Mouse (Mus musculus): ENCODE data around the gene Atp6v0c. TPM values are rescaled to one million over a fixed set of nuclear protein-coding genes. Genes with fewer than 3 reads are reported as not detected.

Atp6v0c gene
- polyA plus RNA-seq, 1 experiment: 1,361 TPM

DNA sequence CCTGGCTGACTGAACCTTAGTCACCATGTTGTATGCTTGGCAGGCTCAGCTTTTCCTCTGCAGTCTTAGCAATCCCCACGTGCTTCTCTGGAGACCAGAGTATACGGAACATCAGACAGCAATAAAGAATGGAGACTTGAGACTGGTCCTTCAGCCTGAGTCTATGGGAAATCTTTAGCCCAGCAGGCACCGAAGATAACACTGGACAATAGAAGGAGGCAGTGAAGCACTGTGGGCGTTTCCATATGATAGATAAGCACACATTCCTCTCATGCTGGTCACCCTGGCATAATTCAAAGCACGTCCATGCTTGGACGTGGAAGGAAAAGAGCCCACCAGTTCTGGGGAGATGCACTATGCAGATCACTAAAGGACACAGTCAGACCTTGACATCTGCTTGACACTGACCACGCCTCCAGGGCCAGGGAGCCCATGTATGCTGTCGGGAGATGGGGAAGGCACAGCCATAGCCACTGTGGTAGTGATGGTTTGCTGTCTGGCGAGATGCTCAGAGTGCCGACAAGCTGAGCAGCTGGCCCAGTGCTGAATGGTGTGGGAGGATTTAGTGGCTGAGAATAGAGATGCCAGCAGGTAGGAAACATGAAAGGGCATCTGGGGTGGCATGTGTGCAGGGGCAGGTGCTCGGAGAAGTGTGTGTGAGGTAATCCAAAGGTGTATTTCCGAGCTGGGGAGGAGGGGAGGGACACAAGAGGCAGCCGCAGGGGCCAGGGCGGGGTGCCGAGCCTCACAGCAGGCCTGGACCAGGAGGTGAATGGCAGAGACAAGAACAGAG, 27.7 kb upstream of the Atp6v0c start:
- no peak for DNase-seq (ENCODE audit: low read depth)

DNA sequence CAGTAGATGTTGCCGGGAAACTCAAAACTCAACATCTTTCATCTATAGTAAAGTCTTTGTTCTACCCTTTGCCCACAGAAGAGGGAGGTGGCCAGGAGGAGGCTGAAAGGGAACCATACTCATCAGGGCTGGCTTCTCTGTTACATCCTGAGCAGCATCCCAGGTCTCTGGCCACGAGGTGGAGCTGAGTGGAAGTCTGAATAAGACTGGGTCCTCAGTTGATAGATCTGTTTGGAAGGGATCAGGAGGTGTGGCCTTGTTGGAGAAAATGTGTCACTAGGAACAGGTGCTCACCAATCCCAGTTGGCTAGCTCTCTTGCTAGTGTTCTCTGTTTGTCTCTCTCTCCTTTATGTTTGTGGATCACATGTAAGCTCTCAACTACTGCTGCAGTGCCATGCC, 25.8 kb upstream of the Atp6v0c start:
- no peak for TF ChIP-seq POLR2A (IDR thresholded peaks at IDR 0.05; ENCODE audit: borderline replicate concordance, extremely low read depth, insufficient read depth, insufficient read length, poor library complexity, severe bottlenecking)
- no peak for TF ChIP-seq CTCF (IDR thresholded peaks at IDR 0.05; ENCODE audit: borderline replicate concordance, extremely low read depth, insufficient read depth, insufficient read length)
- DNase-seq (ENCODE audit: low read depth): no peak

More for the DNA sequence above, 27.7 kb upstream of the Atp6v0c start:
- TF ChIP-seq POLR2A (IDR thresholded peaks at IDR 0.05; ENCODE audit: borderline replicate concordance, extremely low read depth, insufficient read depth, insufficient read length, poor library complexity, severe bottlenecking) (no peak), CTCF (IDR thresholded peaks at IDR 0.05; ENCODE audit: borderline replicate concordance, extremely low read depth, insufficient read depth, insufficient read length) (no peak)

DNA sequence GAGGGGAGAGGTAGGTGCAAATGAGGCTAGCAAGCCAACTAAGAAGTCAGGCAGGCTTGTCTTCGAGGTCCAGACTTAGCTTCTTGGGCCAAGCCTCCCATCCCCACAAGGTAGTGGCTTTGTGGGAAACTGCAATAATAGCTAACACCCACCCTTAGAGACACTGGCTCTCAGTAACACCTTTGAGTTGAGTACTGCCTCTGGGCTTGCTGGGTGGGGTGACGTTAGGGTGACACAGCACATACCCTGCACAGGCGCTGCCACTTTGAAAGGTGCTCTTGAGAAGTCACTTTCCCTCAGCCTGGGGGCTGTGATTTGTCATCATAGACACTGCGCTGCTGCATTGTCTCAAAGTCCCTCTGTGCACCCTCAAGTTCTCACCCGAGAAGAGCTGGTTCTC, 24.3 kb upstream of the Atp6v0c start:
- no peak for DNase-seq (ENCODE audit: low read depth)

DNA sequence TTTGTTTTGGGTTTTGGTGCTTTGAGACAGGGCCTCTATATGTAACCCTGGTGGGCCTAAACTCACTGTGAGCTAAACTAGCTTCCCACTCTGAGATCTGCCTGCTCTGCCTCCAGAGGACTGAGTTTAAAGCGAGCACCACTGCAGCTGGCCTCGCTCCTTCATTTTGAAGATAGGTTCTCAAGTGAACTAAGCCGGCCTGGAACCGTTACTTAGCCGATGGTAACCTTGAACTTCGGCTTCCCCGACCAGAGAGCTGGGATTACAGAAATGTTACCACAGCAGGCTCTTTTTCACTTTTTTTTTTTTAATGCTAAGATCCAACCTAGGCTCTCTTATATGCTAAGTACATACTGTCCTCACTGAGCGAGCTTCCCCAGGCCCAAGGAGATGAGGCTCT, 23.8 kb upstream of the Atp6v0c start:
- DNase-seq (ENCODE audit: low read depth): no peak
- TF ChIP-seq CTCF (IDR thresholded peaks at IDR 0.05; ENCODE audit: borderline replicate concordance, extremely low read depth, insufficient read depth, insufficient read length) (no peak), POLR2A (IDR thresholded peaks at IDR 0.05; ENCODE audit: borderline replicate concordance, extremely low read depth, insufficient read depth, insufficient read length, poor library complexity, severe bottlenecking) (no peak)

More for the DNA sequence above, 24.3 kb upstream of the Atp6v0c start:
- TF ChIP-seq POLR2A (IDR thresholded peaks at IDR 0.05; ENCODE audit: borderline replicate concordance, extremely low read depth, insufficient read depth, insufficient read length, poor library complexity, severe bottlenecking): no peak
- TF ChIP-seq CTCF (IDR thresholded peaks at IDR 0.05; ENCODE audit: borderline replicate concordance, extremely low read depth, insufficient read depth, insufficient read length): no peak

DNA sequence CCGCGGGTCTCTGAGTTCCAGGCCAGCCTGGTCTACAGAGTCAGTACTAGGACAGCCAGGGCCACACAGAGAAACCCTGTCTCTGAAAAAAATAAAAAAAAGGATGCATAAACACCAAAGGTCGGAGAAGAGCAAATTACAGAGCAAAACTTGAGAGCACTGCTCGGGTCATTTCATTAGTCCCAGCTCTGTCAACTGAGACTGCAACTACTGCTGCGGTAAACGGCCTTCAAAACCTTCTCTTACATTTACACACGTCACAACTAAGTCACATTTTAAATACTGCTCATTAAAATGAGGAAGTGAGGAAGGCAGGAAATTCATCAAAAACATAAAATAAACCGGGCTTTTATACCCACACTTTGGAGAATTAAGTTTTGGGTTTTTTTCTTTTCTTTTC, 23.3 kb upstream of the Atp6v0c start:
- no peak for DNase-seq (ENCODE audit: low read depth)

DNA sequence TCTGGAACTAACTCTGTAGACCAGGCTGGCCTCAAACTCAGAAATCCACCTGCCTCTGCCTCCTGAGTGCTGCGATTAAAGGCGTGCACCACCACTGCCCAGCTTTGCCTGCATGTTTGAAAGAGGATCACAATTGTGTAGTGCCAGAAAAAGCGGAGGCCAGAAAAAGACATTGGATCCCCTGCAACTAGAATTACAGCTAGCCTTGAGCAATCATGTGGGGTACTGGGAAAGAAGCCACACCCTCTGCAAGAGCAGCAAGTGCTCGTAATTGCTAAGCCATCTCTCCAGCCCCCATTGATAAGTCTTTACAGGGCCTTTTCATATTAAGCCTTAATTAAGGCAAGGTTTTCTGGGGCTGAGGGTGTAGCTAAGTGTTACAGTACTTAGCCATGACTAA, 22.0 kb upstream of the Atp6v0c start:
- DNase-seq (ENCODE audit: low read depth): no peak
- TF ChIP-seq POLR2A (IDR thresholded peaks at IDR 0.05; ENCODE audit: borderline replicate concordance, extremely low read depth, insufficient read depth, insufficient read length, poor library complexity, severe bottlenecking) (no peak), CTCF (IDR thresholded peaks at IDR 0.05; ENCODE audit: borderline replicate concordance, extremely low read depth, insufficient read depth, insufficient read length) (no peak)

More for the DNA sequence above, 23.3 kb upstream of the Atp6v0c start:
- TF ChIP-seq POLR2A (IDR thresholded peaks at IDR 0.05; ENCODE audit: borderline replicate concordance, extremely low read depth, insufficient read depth, insufficient read length, poor library complexity, severe bottlenecking) (no peak), CTCF (IDR thresholded peaks at IDR 0.05; ENCODE audit: borderline replicate concordance, extremely low read depth, insufficient read depth, insufficient read length) (no peak)

DNA sequence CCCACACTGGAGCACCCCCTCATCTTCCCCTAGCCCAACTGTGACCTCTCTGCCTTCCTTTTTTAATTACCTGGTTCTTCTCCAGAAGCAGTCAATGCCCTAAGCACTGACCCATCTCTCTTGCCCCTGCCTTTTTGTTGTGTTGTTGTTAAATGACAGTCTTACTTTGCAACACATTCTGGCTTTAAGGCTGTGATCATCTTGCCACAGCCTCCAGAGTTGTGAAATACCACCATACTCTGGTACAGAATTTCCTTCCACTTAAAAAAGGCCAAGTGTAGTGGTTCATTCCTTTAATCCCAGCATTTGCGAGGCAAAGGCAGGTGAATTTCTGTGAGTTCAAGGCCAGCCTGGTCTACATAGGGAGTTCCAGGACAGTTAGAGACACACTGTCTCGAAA, 21.4 kb upstream of the Atp6v0c start:
- no peak for DNase-seq (ENCODE audit: low read depth)

DNA sequence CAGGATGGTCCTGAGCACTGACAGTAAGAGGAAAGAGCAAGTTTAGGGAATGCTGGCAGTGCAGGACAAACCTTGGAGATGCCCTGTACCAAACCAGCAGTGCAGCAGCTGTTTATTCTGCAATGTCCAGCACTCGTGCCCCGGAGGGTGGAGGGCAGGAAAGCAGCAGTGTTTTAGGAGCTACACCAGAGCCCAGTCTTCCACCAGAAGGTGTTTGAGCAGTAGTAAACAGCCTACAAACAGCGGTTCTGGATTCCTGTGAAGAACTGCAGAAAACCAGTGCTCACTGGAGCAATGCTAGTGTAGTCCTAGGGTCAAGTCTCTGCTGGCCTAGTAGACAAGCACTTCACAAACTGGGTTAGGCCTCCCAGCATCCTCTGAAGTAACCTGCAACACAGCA, 4.8 kb upstream of the Atp6v0c start:
- DNase-seq (ENCODE audit: low read depth): no peak
- TF ChIP-seq CTCF (IDR thresholded peaks at IDR 0.05; ENCODE audit: borderline replicate concordance, extremely low read depth, insufficient read depth, insufficient read length) (no peak), POLR2A (IDR thresholded peaks at IDR 0.05; ENCODE audit: borderline replicate concordance, extremely low read depth, insufficient read depth, insufficient read length, poor library complexity, severe bottlenecking) (no peak)

More for the DNA sequence above, 21.4 kb upstream of the Atp6v0c start:
- TF ChIP-seq CTCF (IDR thresholded peaks at IDR 0.05; ENCODE audit: borderline replicate concordance, extremely low read depth, insufficient read depth, insufficient read length) (no peak), POLR2A (IDR thresholded peaks at IDR 0.05; ENCODE audit: borderline replicate concordance, extremely low read depth, insufficient read depth, insufficient read length, poor library complexity, severe bottlenecking) (no peak)

DNA sequence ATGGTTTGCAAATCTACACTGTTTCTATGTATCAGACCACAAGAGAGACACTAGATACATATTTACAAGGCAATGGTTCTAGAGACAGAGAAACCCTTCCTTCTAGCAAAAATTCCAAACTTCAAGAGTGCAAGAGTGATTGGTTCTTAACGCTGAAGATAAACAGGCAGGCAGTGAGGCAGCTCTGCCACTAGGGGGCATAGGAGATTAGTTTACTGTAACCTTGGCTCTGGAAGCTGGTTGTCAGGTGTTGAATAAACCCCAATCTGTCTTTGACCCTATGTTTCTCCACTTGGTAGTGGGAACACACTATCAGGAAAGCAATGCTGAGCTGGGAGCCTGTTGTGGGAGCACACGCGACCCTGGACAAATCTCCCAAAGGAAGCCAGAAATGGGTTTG, 3.9 kb upstream of the Atp6v0c start:
- TF ChIP-seq POLR2A (IDR thresholded peaks at IDR 0.05; ENCODE audit: borderline replicate concordance, extremely low read depth, insufficient read depth, insufficient read length, poor library complexity, severe bottlenecking) (no peak), CTCF (IDR thresholded peaks at IDR 0.05; ENCODE audit: borderline replicate concordance, extremely low read depth, insufficient read depth, insufficient read length) (peak; percentile 89; the same call in 1 of the 2 replicates)
- DNase-seq (ENCODE audit: low read depth): peak; percentile 86

DNA sequence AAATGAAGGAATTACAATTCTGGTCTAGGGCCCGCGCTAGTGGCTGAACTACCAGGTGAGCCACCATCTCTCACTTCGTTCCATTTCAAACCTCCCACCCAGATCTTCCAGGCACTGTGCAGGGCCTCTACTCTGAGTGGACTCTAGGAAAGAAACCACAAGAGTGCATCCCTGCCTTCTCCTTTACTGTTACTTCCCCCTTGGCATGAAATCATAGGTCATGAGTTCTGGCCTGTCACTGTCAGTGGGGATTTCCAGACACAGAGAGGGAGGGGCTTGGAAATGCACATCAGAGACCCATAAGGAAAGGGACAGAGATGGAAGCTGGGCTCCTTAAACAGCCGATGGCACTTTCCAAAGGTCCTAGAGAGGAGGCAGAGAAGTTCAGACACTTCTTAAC, 2.2 kb upstream of the Atp6v0c start:
- DNase-seq (ENCODE audit: low read depth): no peak

DNA sequence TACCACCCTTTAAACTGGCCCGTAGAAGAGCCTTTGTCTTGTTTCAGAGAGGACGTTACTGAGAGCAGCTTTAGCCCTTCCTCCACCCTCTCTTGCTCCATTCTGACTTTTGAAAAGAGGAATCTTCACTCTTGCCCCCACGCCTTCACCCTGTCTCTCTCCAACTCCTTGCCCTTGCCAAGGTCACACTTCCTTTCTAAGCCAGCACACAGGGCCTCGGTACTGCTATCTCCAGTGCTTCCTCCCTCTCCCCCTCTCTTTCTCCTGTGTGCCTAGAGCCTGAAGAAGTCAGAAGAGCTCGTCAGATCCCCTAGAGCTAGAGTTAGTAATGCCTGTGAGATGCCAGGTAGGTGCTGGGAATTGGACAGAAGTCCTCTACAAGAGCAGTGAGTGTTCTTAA, 1.2 kb upstream of the Atp6v0c start:
- no peak for DNase-seq (ENCODE audit: low read depth)
- TF ChIP-seq CTCF (IDR thresholded peaks at IDR 0.05; ENCODE audit: borderline replicate concordance, extremely low read depth, insufficient read depth, insufficient read length): no peak
- TF ChIP-seq POLR2A (IDR thresholded peaks at IDR 0.05; ENCODE audit: borderline replicate concordance, extremely low read depth, insufficient read depth, insufficient read length, poor library complexity, severe bottlenecking): no peak

More for the DNA sequence above, 2.2 kb upstream of the Atp6v0c start:
- TF ChIP-seq CTCF (IDR thresholded peaks at IDR 0.05; ENCODE audit: borderline replicate concordance, extremely low read depth, insufficient read depth, insufficient read length): no peak
- TF ChIP-seq POLR2A (IDR thresholded peaks at IDR 0.05; ENCODE audit: borderline replicate concordance, extremely low read depth, insufficient read depth, insufficient read length, poor library complexity, severe bottlenecking): no peak

DNA sequence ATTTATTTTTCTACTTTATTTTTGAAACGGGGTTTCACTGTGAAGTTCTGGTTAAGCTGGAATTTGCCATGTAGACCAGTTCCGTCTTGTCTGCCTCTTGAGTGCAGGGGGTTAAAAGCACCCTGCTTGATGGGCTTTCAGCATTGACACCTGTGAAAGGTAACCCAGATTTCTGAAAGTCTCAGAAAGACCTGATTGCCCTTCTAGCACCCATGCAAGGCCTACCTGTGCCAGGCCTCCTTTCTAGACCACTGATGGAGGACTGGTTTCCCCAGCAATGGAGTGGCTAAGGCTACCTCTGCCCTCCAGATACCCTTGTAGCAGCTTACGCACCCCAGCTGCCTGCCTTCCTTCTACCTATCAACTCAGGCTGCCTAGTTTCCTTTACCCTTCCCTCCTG, 623 bp upstream of the Atp6v0c start:
- TF ChIP-seq POLR2A (IDR thresholded peaks at IDR 0.05; ENCODE audit: borderline replicate concordance, extremely low read depth, insufficient read depth, insufficient read length, poor library complexity, severe bottlenecking) (no peak), CTCF (IDR thresholded peaks at IDR 0.05; ENCODE audit: borderline replicate concordance, extremely low read depth, insufficient read depth, insufficient read length) (no peak)

More for the DNA sequence above, 623 bp upstream of the Atp6v0c start:
- no peak for DNase-seq (ENCODE audit: low read depth)

Measured in brain, embryonic 14.5 days (tissue).